Mouse (Mus musculus): ENCODE results near the gene Gpx3. TPM values are rescaled to one million over a fixed set of nuclear protein-coding genes. Genes with fewer than 3 reads are reported as not detected.

Gpx3 gene
- polyA plus RNA-seq, 1 experiment from 2014 or later: 446 TPM

- Histone ChIP-seq H3K36me3 (ENCODE audit: inconsistent target) (peaks cover 73% of the 10 kb centered on the region), H3K27ac (no peak overlapping the region), H3K79me2 (ENCODE audit: inconsistent target) (no peaks in the 10 kb centered on the region; the same call in 1 of the 2 replicates), H3K4me3 (ENCODE audit: inconsistent target) (no peak overlapping the region)
- 88% methylated on average over 7 of the region's 7 CpGs for WGBS (ENCODE audit: missing documents)
Measured at GRCm38 (mm10) chr11:54930318-54930979, 28.2 kb downstream of the Gpx3 start.

GRCm38 (mm10) chr11:54931405-54932093 is 29.3 kb downstream of the Gpx3 start:
- H3K4me3 ChIP-seq (ENCODE audit: inconsistent target): no peak overlapping the region
- 72% methylated on average over 5 of the region's 5 CpGs for WGBS (ENCODE audit: missing documents)
- no peak overlapping the region for H3K27ac ChIP-seq
- peaks cover 62% of the 10 kb centered on the region for H3K36me3 ChIP-seq (ENCODE audit: inconsistent target)
- H3K79me2 ChIP-seq (ENCODE audit: inconsistent target): no peaks in the 10 kb centered on the region; the same call in 1 of the 2 replicates

GRCm38 (mm10) chr11:54932540-54932939 is 30.3 kb downstream of the Gpx3 start:
- WGBS (ENCODE audit: missing documents): 91% methylated on average over 6 of the region's 6 CpGs
- H3K36me3 ChIP-seq (ENCODE audit: inconsistent target): peaks cover 57% of the 10 kb centered on the region

GRCm38 (mm10) chr11:54934198-54934597 is 31.9 kb downstream of the Gpx3 start:
- peak overlapping the region; percentile 86 for H3K27ac ChIP-seq
- peaks cover 57% of the 10 kb centered on the region for H3K36me3 ChIP-seq (ENCODE audit: inconsistent target)
- peaks cover 8% of the 10 kb centered on the region; the same call in 1 of the 2 replicates for H3K79me2 ChIP-seq (ENCODE audit: inconsistent target)
- 13% methylated on average over 7 of the region's 7 CpGs for WGBS (ENCODE audit: missing documents)
- no peak overlapping the region for H3K4me3 ChIP-seq (ENCODE audit: inconsistent target)

More at GRCm38 (mm10) chr11:54932540-54932939, 30.3 kb downstream of the Gpx3 start:
- no peak overlapping the region for H3K4me3 ChIP-seq (ENCODE audit: inconsistent target)
- no peaks in the 10 kb centered on the region; the same call in 1 of the 2 replicates for H3K79me2 ChIP-seq (ENCODE audit: inconsistent target)
- H3K27ac ChIP-seq: no peak overlapping the region

GRCm38 (mm10) chr11:54936035-54936770 is 34.0 kb downstream of the Gpx3 start:
- Histone ChIP-seq H3K4me3 (ENCODE audit: inconsistent target) (no peak overlapping the region), H3K27ac (peak overlapping the region; percentile 86), H3K36me3 (ENCODE audit: inconsistent target) (peaks cover 46% of the 10 kb centered on the region), H3K79me2 (ENCODE audit: inconsistent target) (peaks cover 28% of the 10 kb centered on the region)
- WGBS (ENCODE audit: missing documents): 4% methylated on average over 12 of the region's 12 CpGs

GRCm38 (mm10) chr11:54936771-54937140 is 34.5 kb downstream of the Gpx3 start:
- H3K36me3 ChIP-seq (ENCODE audit: inconsistent target): peaks cover 40% of the 10 kb centered on the region
- peak overlapping the region; percentile 86 for H3K27ac ChIP-seq
- 65% methylated on average over 3 of the region's 3 CpGs for WGBS (ENCODE audit: missing documents)
- H3K4me3 ChIP-seq (ENCODE audit: inconsistent target): no peak overlapping the region
- peaks cover 34% of the 10 kb centered on the region for H3K79me2 ChIP-seq (ENCODE audit: inconsistent target)

- Histone ChIP-seq H3K27ac (no peak overlapping the region), H3K79me2 (ENCODE audit: inconsistent target) (peaks cover 61% of the 10 kb centered on the region), H3K36me3 (ENCODE audit: inconsistent target) (peaks cover 27% of the 10 kb centered on the region), H3K4me3 (ENCODE audit: inconsistent target) (no peak overlapping the region)
- 92% methylated on average over 7 of the region's 8 CpGs for WGBS (ENCODE audit: missing documents)
Measured at GRCm38 (mm10) chr11:54939501-54939900, 37.2 kb downstream of the Gpx3 start.

- no peak overlapping the region for H3K4me3 ChIP-seq (ENCODE audit: inconsistent target)
- H3K79me2 ChIP-seq (ENCODE audit: inconsistent target): peaks cover 67% of the 10 kb centered on the region
- peaks cover 32% of the 10 kb centered on the region for H3K36me3 ChIP-seq (ENCODE audit: inconsistent target)
- H3K27ac ChIP-seq: no peak overlapping the region
- 88% methylated on average over 7 of the region's 7 CpGs for WGBS (ENCODE audit: missing documents)
Measured at GRCm38 (mm10) chr11:54940056-54940455, 37.8 kb downstream of the Gpx3 start.

GRCm38 (mm10) chr11:54944702-54945101 is 42.4 kb downstream of the Gpx3 start:
- Histone ChIP-seq H3K27ac (no peak overlapping the region), H3K79me2 (ENCODE audit: inconsistent target) (peaks cover 100% of the 10 kb centered on the region), H3K4me3 (ENCODE audit: inconsistent target) (no peak overlapping the region), H3K36me3 (ENCODE audit: inconsistent target) (peaks cover 24% of the 10 kb centered on the region; the same call in 1 of the 2 replicates)
- 100% methylated on average over 3 of the region's 3 CpGs for WGBS (ENCODE audit: missing documents)

GRCm38 (mm10) chr11:54949717-54950116 is 47.5 kb downstream of the Gpx3 start:
- Histone ChIP-seq H3K27ac (no peak overlapping the region), H3K36me3 (ENCODE audit: inconsistent target) (peaks cover 24% of the 10 kb centered on the region; the same call in 1 of the 2 replicates), H3K4me3 (ENCODE audit: inconsistent target) (no peak overlapping the region), H3K79me2 (ENCODE audit: inconsistent target) (peaks cover 100% of the 10 kb centered on the region)
- WGBS (ENCODE audit: missing documents): 50% methylated on average over 1 of the region's 1 CpGs

GRCm38 (mm10) chr11:54950684-54951083 is 48.4 kb downstream of the Gpx3 start:
- Histone ChIP-seq H3K27ac (no peak overlapping the region), H3K4me3 (ENCODE audit: inconsistent target) (no peak overlapping the region), H3K79me2 (ENCODE audit: inconsistent target) (peaks cover 100% of the 10 kb centered on the region), H3K36me3 (ENCODE audit: inconsistent target) (peaks cover 19% of the 10 kb centered on the region; the same call in 1 of the 2 replicates)
- 94% methylated on average over 6 of the region's 6 CpGs for WGBS (ENCODE audit: missing documents)

GRCm38 (mm10) chr11:54952651-54953050 is 50.4 kb downstream of the Gpx3 start:
- WGBS (ENCODE audit: missing documents): 24% methylated on average over 6 of the region's 6 CpGs
- peaks cover 92% of the 10 kb centered on the region for H3K79me2 ChIP-seq (ENCODE audit: inconsistent target)
- no peak overlapping the region for H3K4me3 ChIP-seq (ENCODE audit: inconsistent target)
- peaks cover 5% of the 10 kb centered on the region; the same call in 1 of the 2 replicates for H3K36me3 ChIP-seq (ENCODE audit: inconsistent target)
- H3K27ac ChIP-seq: peak overlapping the region; percentile 55

- Histone ChIP-seq H3K4me3 (ENCODE audit: inconsistent target) (no peak overlapping the region), H3K27ac (no peak overlapping the region), H3K36me3 (ENCODE audit: inconsistent target) (peaks cover 3% of the 10 kb centered on the region; the same call in 1 of the 2 replicates)
Measured at GRCm38 (mm10) chr11:54953993-54954446, 51.8 kb downstream of the Gpx3 start.

GRCm38 (mm10) chr11:54954716-54955115 is 52.5 kb downstream of the Gpx3 start:
- 89% methylated on average over 8 of the region's 8 CpGs for WGBS (ENCODE audit: missing documents)
- Histone ChIP-seq H3K36me3 (ENCODE audit: inconsistent target) (peaks cover 3% of the 10 kb centered on the region; the same call in 1 of the 2 replicates), H3K4me3 (ENCODE audit: inconsistent target) (no peak overlapping the region; the same call in 1 of the 2 replicates), H3K79me2 (ENCODE audit: inconsistent target) (peaks cover 92% of the 10 kb centered on the region), H3K27ac (no peak overlapping the region)

More at GRCm38 (mm10) chr11:54953993-54954446, 51.8 kb downstream of the Gpx3 start:
- peaks cover 92% of the 10 kb centered on the region for H3K79me2 ChIP-seq (ENCODE audit: inconsistent target)
- WGBS (ENCODE audit: missing documents): 80% methylated on average over 9 of the region's 9 CpGs

Data from macrophage (primary cell).